Mouse (Mus musculus): ENCODE results near the gene Fscn2.
"Not testable (repeated sequence)": the region's sequence is repeated elsewhere in the genome, so short reads cannot be mapped to it uniquely, and the experiment has no call there.

The Fscn2 gene

DNA sequence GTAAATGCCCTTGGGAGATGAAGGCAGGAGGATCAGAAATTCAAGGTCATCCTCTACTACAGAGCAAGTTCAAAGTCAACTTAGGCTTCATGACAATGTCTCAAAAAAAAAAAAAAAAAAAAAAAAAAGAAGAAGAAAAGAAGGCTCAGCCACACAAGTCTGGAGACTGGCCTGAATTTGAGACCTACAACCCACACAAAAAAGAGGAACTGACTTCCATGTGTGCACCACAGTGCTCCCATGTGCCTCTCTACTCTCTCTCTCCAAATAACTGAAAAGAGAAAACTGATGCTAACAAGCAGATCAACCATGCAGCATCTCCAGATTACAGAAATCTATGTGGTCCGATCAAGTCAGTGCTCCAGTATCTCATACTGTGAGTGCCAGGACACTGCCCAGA lies 43.5 kb downstream of the Fscn2 start:
- no peak for DNase-seq (ENCODE audit: low spot score)

DNA sequence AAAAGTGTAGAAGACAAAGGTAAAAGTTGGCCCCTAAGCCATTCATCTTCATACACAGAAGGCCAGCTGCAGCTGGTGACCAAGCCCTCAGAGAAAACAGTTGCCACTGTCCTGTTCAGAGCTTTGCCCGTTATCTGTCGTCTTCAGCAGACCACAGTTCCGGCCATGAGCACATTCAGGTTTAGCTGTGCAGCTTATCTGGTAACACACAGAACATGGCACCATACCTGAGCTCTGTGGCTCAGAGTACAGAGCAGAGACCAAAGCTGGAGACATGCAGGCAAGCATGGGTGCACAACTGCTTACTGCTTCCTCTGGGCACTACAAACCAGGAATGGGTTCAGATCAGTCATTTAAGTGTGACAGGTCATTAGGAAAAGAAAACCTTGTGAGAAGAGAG lies 44.5 kb downstream of the Fscn2 start:
- no peak for DNase-seq (ENCODE audit: low spot score)

DNA sequence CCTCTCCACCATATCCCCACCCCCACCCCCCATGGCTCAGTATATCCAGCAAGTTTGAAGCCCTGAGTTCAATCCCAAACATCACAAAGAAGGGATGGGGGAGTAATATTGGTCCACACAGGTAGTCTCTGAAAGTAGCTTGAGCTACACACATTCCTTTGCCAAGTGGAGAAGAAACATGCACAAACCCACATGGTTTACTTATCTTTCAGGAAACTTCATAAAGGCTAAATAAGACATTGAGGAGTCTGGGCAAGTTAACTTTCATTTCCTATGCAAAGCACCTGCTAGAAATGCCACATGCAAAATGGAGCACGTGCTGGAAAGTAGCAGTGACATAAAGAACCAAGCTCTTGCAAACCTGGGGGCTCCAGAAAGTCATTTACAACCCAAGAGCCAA lies 45.1 kb downstream of the Fscn2 start:
- no peak for DNase-seq (ENCODE audit: low spot score)

DNA sequence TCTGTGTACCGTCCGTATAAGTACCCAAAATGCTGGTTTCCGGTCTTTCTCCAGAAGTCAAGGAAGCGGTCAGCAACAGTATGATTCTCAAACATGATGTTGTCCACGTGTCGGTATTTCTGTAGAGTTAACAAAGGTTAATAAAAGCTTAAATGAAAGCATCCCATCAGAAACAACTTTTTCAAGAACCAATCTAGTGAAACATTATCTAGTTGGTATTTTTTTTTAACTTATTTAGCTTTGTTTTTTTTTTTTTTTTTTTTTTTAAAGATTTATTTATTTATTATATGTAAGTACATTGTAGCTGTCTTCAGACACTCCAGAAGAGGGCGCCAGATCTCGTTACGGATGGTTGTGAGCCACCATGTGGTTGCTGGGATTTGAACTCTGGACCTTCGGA lies 52.3 kb downstream of the Fscn2 start:
- not testable (repeated sequence) for DNase-seq (ENCODE audit: low spot score)

Measured in testis, postnatal 14 days (tissue).